Mouse (Mus musculus): ENCODE measurements around the gene Ntn4. TPM values are rescaled to one million over a fixed set of nuclear protein-coding genes. Genes with fewer than 3 reads are reported as not detected.

Gene Ntn4
- total and polyA plus RNA-seq, 3 experiments, result 7.4 to 14.9 (median 14.0) TPM

GRCm38 (mm10) chr10:93603256-93603655 is 37.2 kb upstream of the Ntn4 start:
- 88% methylated on average over 1 of the region's 1 CpGs for WGBS
- TF ChIP-seq EP300 (IDR thresholded peaks at IDR 0.05; ENCODE audit: insufficient read depth, low read depth, low read length) (no peak), CTCF (IDR thresholded peaks at IDR 0.05) (peak; percentile 30)
- intact Hi-C loops (cut with DNase I), result no loop called here
- Histone ChIP-seq H3K36me3 (ENCODE audit: control insufficient read depth, insufficient read depth, low read length) (no peaks in the 10 kb centered on the region), H3K27ac (no peak overlapping the region), H3K4me1 (ENCODE audit: control insufficient read depth, insufficient read depth, low read length) (no peaks in the 10 kb centered on the region), H3K27me3 (ENCODE audit: control insufficient read depth, insufficient read depth, low read length) (no peaks in the 10 kb centered on the region), H3K9ac (ENCODE audit: low read depth, low read length) (no peak overlapping the region), H3K79me2 (replicated peaks; ENCODE audit: control insufficient read depth, insufficient read depth, low read length) (no peaks in the 10 kb centered on the region), H3K4me3 (no peak overlapping the region)
- no peak for DNase-seq

- no peak overlapping the region for H3K27ac ChIP-seq
- TF ChIP-seq CTCF (IDR thresholded peaks at IDR 0.05), result no peak
- no peak for TF ChIP-seq EP300 (IDR thresholded peaks at IDR 0.05; ENCODE audit: insufficient read depth, low read depth, low read length)
- DNase-seq, result no peak
- H3K36me3 ChIP-seq (ENCODE audit: control insufficient read depth, insufficient read depth, low read length), result no peaks in the 10 kb centered on the region
- no peak overlapping the region for H3K4me3 ChIP-seq
- no peaks in the 10 kb centered on the region for H3K79me2 ChIP-seq (replicated peaks; ENCODE audit: control insufficient read depth, insufficient read depth, low read length)
- H3K4me1 ChIP-seq (ENCODE audit: control insufficient read depth, insufficient read depth, low read length), result no peaks in the 10 kb centered on the region
- H3K27me3 ChIP-seq (ENCODE audit: control insufficient read depth, insufficient read depth, low read length), result no peaks in the 10 kb centered on the region
- no peak overlapping the region for H3K9ac ChIP-seq (ENCODE audit: low read depth, low read length)
- intact Hi-C loops (cut with DNase I), result no loop called here
- 85% methylated on average over 9 of the region's 9 CpGs for WGBS
These were observed 34.2 kb upstream of the Ntn4 start for GRCm38 (mm10) chr10:93606326-93606725.

DNA sequence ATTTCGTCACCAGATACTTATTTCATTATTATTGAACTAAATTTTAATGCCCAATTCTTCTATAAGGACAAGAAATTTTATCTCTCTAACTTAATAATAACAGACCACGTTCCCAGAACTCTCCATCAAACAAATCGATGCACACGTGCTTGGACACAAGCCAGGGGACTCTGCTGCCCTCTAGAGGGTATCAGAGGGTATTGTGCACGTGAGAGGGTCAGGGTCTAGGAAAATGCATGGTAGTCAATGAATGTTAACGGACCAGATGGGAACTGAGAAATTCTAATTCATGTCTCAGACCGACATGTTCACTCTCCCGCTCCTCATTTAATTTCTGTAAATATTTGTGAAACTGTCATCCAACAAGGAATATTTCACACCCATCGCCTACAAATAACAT is 32.4 kb upstream of the Ntn4 start:
- Histone ChIP-seq H3K4me1 (ENCODE audit: control insufficient read depth, insufficient read depth, low read length) (0 out of 2 replicates have a peak, but pooled peaks cover 1% of the 10 kb centered on the region), H3K27ac (no peak overlapping the region), H3K4me3 (no peak overlapping the region), H3K79me2 (replicated peaks; ENCODE audit: control insufficient read depth, insufficient read depth, low read length) (no peaks in the 10 kb centered on the region), H3K27me3 (ENCODE audit: control insufficient read depth, insufficient read depth, low read length) (no peaks in the 10 kb centered on the region), H3K36me3 (ENCODE audit: control insufficient read depth, insufficient read depth, low read length) (no peaks in the 10 kb centered on the region), H3K9ac (ENCODE audit: low read depth, low read length) (no peak overlapping the region)
- no peak for DNase-seq
- no peak for TF ChIP-seq POLR2A (IDR thresholded peaks at IDR 0.05; ENCODE audit: insufficient read depth, low read depth, low read length)
- peak; percentile 54 for TF ChIP-seq CTCF (IDR thresholded peaks at IDR 0.05)
- no peak for TF ChIP-seq EP300 (IDR thresholded peaks at IDR 0.05; ENCODE audit: insufficient read depth, low read depth, low read length)
- intact Hi-C loops (cut with DNase I), result no loop called here
- 65% methylated on average over 9 of the region's 9 CpGs for WGBS

GRCm38 (mm10) chr10:93609236-93609635 is 31.2 kb upstream of the Ntn4 start:
- no peaks in the 10 kb centered on the region for H3K27me3 ChIP-seq (ENCODE audit: control insufficient read depth, insufficient read depth, low read length)
- whole genome bisulfite sequencing, result 92% methylated on average over 7 of the region's 7 CpGs

DNA sequence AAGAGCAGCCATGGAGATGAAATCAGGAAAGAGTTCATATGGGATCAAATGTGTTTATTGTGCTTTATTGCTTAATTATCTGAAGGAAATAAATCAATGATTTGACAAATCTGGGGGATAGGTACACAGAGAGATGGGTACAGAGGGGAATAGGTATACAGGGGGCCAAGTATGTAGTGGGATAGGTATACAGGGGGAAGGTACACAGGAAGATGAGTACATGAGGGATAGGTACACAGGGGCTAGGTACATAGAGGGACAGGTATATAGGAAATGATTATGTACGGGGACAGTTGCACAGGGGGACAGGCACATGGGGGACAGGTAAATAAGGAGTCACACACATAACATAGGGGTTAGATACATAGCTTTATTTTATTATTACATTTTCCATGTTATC is 29.6 kb upstream of the Ntn4 start:
- Histone ChIP-seq H3K36me3 (ENCODE audit: control insufficient read depth, insufficient read depth, low read length) (no peaks in the 10 kb centered on the region), H3K79me2 (replicated peaks; ENCODE audit: control insufficient read depth, insufficient read depth, low read length) (no peaks in the 10 kb centered on the region), H3K9ac (ENCODE audit: low read depth, low read length) (no peak overlapping the region), H3K27ac (no peak overlapping the region), H3K27me3 (ENCODE audit: control insufficient read depth, insufficient read depth, low read length) (no peaks in the 10 kb centered on the region), H3K4me3 (no peak overlapping the region), H3K4me1 (ENCODE audit: control insufficient read depth, insufficient read depth, low read length) (0 out of 2 replicates have a peak, but pooled peaks cover 1% of the 10 kb centered on the region)
- WGBS, result 97% methylated on average over 1 of the region's 1 CpGs
- intact Hi-C loops (cut with DNase I), result loop anchor here (1.0 to 5.0 kb wide), 3 partner anchors 151 to 202 kb away; no protein-coding TSS in a partner anchor
- no peak for DNase-seq
- TF ChIP-seq EP300 (IDR thresholded peaks at IDR 0.05; ENCODE audit: insufficient read depth, low read depth, low read length) (no peak), CTCF (IDR thresholded peaks at IDR 0.05) (no peak)

More at GRCm38 (mm10) chr10:93609236-93609635, 31.2 kb upstream of the Ntn4 start:
- Histone ChIP-seq H3K79me2 (replicated peaks; ENCODE audit: control insufficient read depth, insufficient read depth, low read length) (no peaks in the 10 kb centered on the region), H3K4me1 (ENCODE audit: control insufficient read depth, insufficient read depth, low read length) (0 out of 2 replicates have a peak, but pooled peaks cover 1% of the 10 kb centered on the region), H3K27ac (no peak overlapping the region), H3K4me3 (no peak overlapping the region), H3K36me3 (ENCODE audit: control insufficient read depth, insufficient read depth, low read length) (no peaks in the 10 kb centered on the region), H3K9ac (ENCODE audit: low read depth, low read length) (no peak overlapping the region)
- intact Hi-C loops (cut with DNase I), result no loop called here
- TF ChIP-seq CTCF (IDR thresholded peaks at IDR 0.05) (no peak), POLR2A (IDR thresholded peaks at IDR 0.05; ENCODE audit: insufficient read depth, low read depth, low read length) (no peak), EP300 (IDR thresholded peaks at IDR 0.05; ENCODE audit: insufficient read depth, low read depth, low read length) (no peak)
- no peak for DNase-seq

- H3K36me3 ChIP-seq (ENCODE audit: control insufficient read depth, insufficient read depth, low read length), result no peaks in the 10 kb centered on the region
- TF ChIP-seq CTCF (IDR thresholded peaks at IDR 0.05) (peak; percentile 93), POLR2A (IDR thresholded peaks at IDR 0.05; ENCODE audit: insufficient read depth, low read depth, low read length) (no peak), EP300 (IDR thresholded peaks at IDR 0.05; ENCODE audit: insufficient read depth, low read depth, low read length) (peak; percentile 58; the same call in 1 of the 2 replicates)
- 0 out of 2 replicates have a peak, but pooled peaks cover 1% of the 10 kb centered on the region for H3K4me1 ChIP-seq (ENCODE audit: control insufficient read depth, insufficient read depth, low read length)
- DNase-seq, result peak in 1 of 2 experiments; percentile 24
- H3K27me3 ChIP-seq (ENCODE audit: control insufficient read depth, insufficient read depth, low read length), result no peaks in the 10 kb centered on the region
- WGBS, result 33% methylated on average over 18 of the region's 18 CpGs
- H3K4me3 ChIP-seq, result no peak overlapping the region
- no peaks in the 10 kb centered on the region for H3K79me2 ChIP-seq (replicated peaks; ENCODE audit: control insufficient read depth, insufficient read depth, low read length)
- intact Hi-C loops (cut with DNase I), result loop anchor here (1.0 to 5.0 kb wide), 3 partner anchors 151 to 202 kb away; no protein-coding TSS in a partner anchor
- H3K27ac ChIP-seq, result no peak overlapping the region
- no peak overlapping the region for H3K9ac ChIP-seq (ENCODE audit: low read depth, low read length)
These were observed 29.0 kb upstream of the Ntn4 start for GRCm38 (mm10) chr10:93611419-93612007.
